Mouse (Mus musculus): ENCODE results near the gene Dusp10. TPM values are rescaled to one million over a fixed set of nuclear protein-coding genes. Genes with fewer than 3 reads are reported as not detected.

Dusp10 gene
- polyA plus RNA-seq, 1 experiment from 2014 or later, result 10.9 TPM

- no peak overlapping the region for H3K4me3 ChIP-seq (ENCODE audit: low read length)
- H3K9me3 ChIP-seq (ENCODE audit: control insufficient read depth, low read length), result no peaks in the 10 kb centered on the region
- H3K27ac ChIP-seq (ENCODE audit: low read length), result no peak overlapping the region
- no peaks in the 10 kb centered on the region for H3K4me1 ChIP-seq (ENCODE audit: control insufficient read depth, insufficient read depth, low read length)
- 83% methylated on average over 4 of the region's 4 CpGs for WGBS
- no peaks in the 10 kb centered on the region for H3K36me3 ChIP-seq (ENCODE audit: control insufficient read depth, insufficient read depth, low read length)
- ATAC-seq, result no peak
- H3K4me2 ChIP-seq (ENCODE audit: low read depth, low read length), result no peak overlapping the region
- H3K27me3 ChIP-seq (replicated peaks; ENCODE audit: control insufficient read depth, insufficient read depth, low read length), result no peaks in the 10 kb centered on the region
- H3K9ac ChIP-seq (ENCODE audit: low read depth, low read length), result no peak overlapping the region
Observed at GRCm38 (mm10) chr1:184037802-184038201, 24.7 kb downstream of the Dusp10 start.

GRCm38 (mm10) chr1:184039301-184039700 is 26.2 kb downstream of the Dusp10 start:
- Histone ChIP-seq H3K27me3 (replicated peaks; ENCODE audit: control insufficient read depth, insufficient read depth, low read length) (no peaks in the 10 kb centered on the region), H3K9me3 (ENCODE audit: control insufficient read depth, low read length) (no peaks in the 10 kb centered on the region), H3K36me3 (ENCODE audit: control insufficient read depth, insufficient read depth, low read length) (no peaks in the 10 kb centered on the region), H3K9ac (ENCODE audit: low read depth, low read length) (no peak overlapping the region), H3K4me2 (ENCODE audit: low read depth, low read length) (no peak overlapping the region), H3K27ac (ENCODE audit: low read length) (no peak overlapping the region), H3K4me3 (ENCODE audit: low read length) (no peak overlapping the region), H3K4me1 (ENCODE audit: control insufficient read depth, insufficient read depth, low read length) (no peaks in the 10 kb centered on the region)
- WGBS, result 92% methylated on average over 10 of the region's 10 CpGs
- ATAC-seq, result no peak

GRCm38 (mm10) chr1:184040181-184040580 is 27.1 kb downstream of the Dusp10 start:
- no peaks in the 10 kb centered on the region for H3K9me3 ChIP-seq (ENCODE audit: control insufficient read depth, low read length)
- H3K36me3 ChIP-seq (ENCODE audit: control insufficient read depth, insufficient read depth, low read length), result no peaks in the 10 kb centered on the region
- H3K9ac ChIP-seq (ENCODE audit: low read depth, low read length), result no peak overlapping the region
- WGBS, result 89% methylated on average over 11 of the region's 11 CpGs
- no peak for ATAC-seq
- no peaks in the 10 kb centered on the region for H3K4me1 ChIP-seq (ENCODE audit: control insufficient read depth, insufficient read depth, low read length)
- no peaks in the 10 kb centered on the region for H3K27me3 ChIP-seq (replicated peaks; ENCODE audit: control insufficient read depth, insufficient read depth, low read length)
- no peak overlapping the region for H3K4me3 ChIP-seq (ENCODE audit: low read length)
- H3K27ac ChIP-seq (ENCODE audit: low read length), result no peak overlapping the region
- H3K4me2 ChIP-seq (ENCODE audit: low read depth, low read length), result no peak overlapping the region

GRCm38 (mm10) chr1:184040906-184041305 is 27.8 kb downstream of the Dusp10 start:
- Histone ChIP-seq H3K27me3 (replicated peaks; ENCODE audit: control insufficient read depth, insufficient read depth, low read length) (no peaks in the 10 kb centered on the region), H3K4me3 (ENCODE audit: low read length) (peak overlapping the region; percentile 22), H3K27ac (ENCODE audit: low read length) (0 out of 2 replicates have a peak overlapping the region, but pooled peaks have one; percentile 20), H3K4me1 (ENCODE audit: control insufficient read depth, insufficient read depth, low read length) (no peaks in the 10 kb centered on the region), H3K36me3 (ENCODE audit: control insufficient read depth, insufficient read depth, low read length) (no peaks in the 10 kb centered on the region), H3K9me3 (ENCODE audit: control insufficient read depth, low read length) (no peaks in the 10 kb centered on the region), H3K4me2 (ENCODE audit: low read depth, low read length) (no peak overlapping the region), H3K9ac (ENCODE audit: low read depth, low read length) (peak overlapping the region; percentile 27; the same call in 1 of the 2 replicates)
- 55% methylated on average over 1 of the region's 1 CpGs for WGBS
- no peak for ATAC-seq

GRCm38 (mm10) chr1:184041778-184042573 is 28.9 kb downstream of the Dusp10 start:
- WGBS, result 60% methylated on average over 9 of the region's 9 CpGs
- Histone ChIP-seq H3K27me3 (replicated peaks; ENCODE audit: control insufficient read depth, insufficient read depth, low read length) (no peaks in the 10 kb centered on the region), H3K4me2 (ENCODE audit: low read depth, low read length) (no peak overlapping the region), H3K4me3 (ENCODE audit: low read length) (no peak overlapping the region), H3K4me1 (ENCODE audit: control insufficient read depth, insufficient read depth, low read length) (no peaks in the 10 kb centered on the region), H3K36me3 (ENCODE audit: control insufficient read depth, insufficient read depth, low read length) (no peaks in the 10 kb centered on the region), H3K9ac (ENCODE audit: low read depth, low read length) (no peak overlapping the region; the same call in 1 of the 2 replicates), H3K9me3 (ENCODE audit: control insufficient read depth, low read length) (no peaks in the 10 kb centered on the region), H3K27ac (ENCODE audit: low read length) (peak overlapping the region; percentile 35)
- peak; percentile 38 for ATAC-seq

GRCm38 (mm10) chr1:184042745-184043144 is 29.6 kb downstream of the Dusp10 start:
- ATAC-seq, result no peak
- Histone ChIP-seq H3K9me3 (ENCODE audit: control insufficient read depth, low read length) (no peaks in the 10 kb centered on the region), H3K27me3 (replicated peaks; ENCODE audit: control insufficient read depth, insufficient read depth, low read length) (no peaks in the 10 kb centered on the region), H3K4me3 (ENCODE audit: low read length) (no peak overlapping the region), H3K4me2 (ENCODE audit: low read depth, low read length) (no peak overlapping the region), H3K27ac (ENCODE audit: low read length) (peak overlapping the region; percentile 35), H3K36me3 (ENCODE audit: control insufficient read depth, insufficient read depth, low read length) (no peaks in the 10 kb centered on the region), H3K4me1 (ENCODE audit: control insufficient read depth, insufficient read depth, low read length) (no peaks in the 10 kb centered on the region), H3K9ac (ENCODE audit: low read depth, low read length) (no peak overlapping the region)
- 75% methylated on average over 9 of the region's 9 CpGs for WGBS

GRCm38 (mm10) chr1:184043391-184043790 is 30.3 kb downstream of the Dusp10 start:
- Histone ChIP-seq H3K9ac (ENCODE audit: low read depth, low read length) (no peak overlapping the region), H3K4me1 (ENCODE audit: control insufficient read depth, insufficient read depth, low read length) (no peaks in the 10 kb centered on the region), H3K9me3 (ENCODE audit: control insufficient read depth, low read length) (no peaks in the 10 kb centered on the region), H3K27ac (ENCODE audit: low read length) (no peak overlapping the region), H3K36me3 (ENCODE audit: control insufficient read depth, insufficient read depth, low read length) (no peaks in the 10 kb centered on the region), H3K4me2 (ENCODE audit: low read depth, low read length) (no peak overlapping the region), H3K27me3 (replicated peaks; ENCODE audit: control insufficient read depth, insufficient read depth, low read length) (no peaks in the 10 kb centered on the region), H3K4me3 (ENCODE audit: low read length) (no peak overlapping the region)
- ATAC-seq, result no peak
- WGBS, result 90% methylated on average over 6 of the region's 6 CpGs

GRCm38 (mm10) chr1:184046070-184046677 is 33.1 kb downstream of the Dusp10 start:
- Histone ChIP-seq H3K27ac (ENCODE audit: low read length) (no peak overlapping the region), H3K4me1 (ENCODE audit: control insufficient read depth, insufficient read depth, low read length) (peaks cover 1% of the 10 kb centered on the region; the same call in 1 of the 2 replicates), H3K9me3 (ENCODE audit: control insufficient read depth, low read length) (no peaks in the 10 kb centered on the region), H3K4me3 (ENCODE audit: low read length) (no peak overlapping the region), H3K36me3 (ENCODE audit: control insufficient read depth, insufficient read depth, low read length) (no peaks in the 10 kb centered on the region), H3K4me2 (ENCODE audit: low read depth, low read length) (no peak overlapping the region), H3K27me3 (replicated peaks; ENCODE audit: control insufficient read depth, insufficient read depth, low read length) (no peaks in the 10 kb centered on the region), H3K9ac (ENCODE audit: low read depth, low read length) (no peak overlapping the region)
- WGBS, result 64% methylated on average over 6 of the region's 6 CpGs
- ATAC-seq, result no peak

GRCm38 (mm10) chr1:184047818-184048217 is 34.7 kb downstream of the Dusp10 start:
- Histone ChIP-seq H3K9ac (ENCODE audit: low read depth, low read length) (no peak overlapping the region), H3K36me3 (ENCODE audit: control insufficient read depth, insufficient read depth, low read length) (no peaks in the 10 kb centered on the region), H3K27me3 (replicated peaks; ENCODE audit: control insufficient read depth, insufficient read depth, low read length) (no peaks in the 10 kb centered on the region), H3K4me3 (ENCODE audit: low read length) (no peak overlapping the region), H3K4me1 (ENCODE audit: control insufficient read depth, insufficient read depth, low read length) (peaks cover 17% of the 10 kb centered on the region), H3K9me3 (ENCODE audit: control insufficient read depth, low read length) (no peaks in the 10 kb centered on the region), H3K27ac (ENCODE audit: low read length) (no peak overlapping the region), H3K4me2 (ENCODE audit: low read depth, low read length) (no peak overlapping the region)
- WGBS, result 81% methylated on average over 9 of the region's 9 CpGs
- no peak for ATAC-seq
